Mouse (Mus musculus) stomach, embryonic 16.5 days (tissue): ENCODE data around the gene Vmn1r200. TPM values are rescaled to one million over a fixed set of nuclear protein-coding genes. Genes with fewer than 3 reads are reported as not detected.
"Not testable (repeated sequence)": the region's sequence is repeated elsewhere in the genome, so short reads cannot be mapped to it uniquely, and the experiment has no call there.

Experiments
- ATAC-seq: fragments of 200-750 bp; cut with Nextera tagmentation; 2 replicates; pipeline ENCODE4 v1.8.0; 2017; ENCODE audit warnings: moderate number of reproducible peaks, moderate TSS enrichment; ENCODE audit not compliant: insufficient read depth, low FRiP score
- H3K27ac ChIP-seq: fragments of 300-500 bp; sonication (generic); 2 replicates; pipeline ENCODE4 v1.5.1; 2014; ENCODE audit warnings: low read length
- H3K27me3 ChIP-seq: fragments of 300-500 bp; sonication (generic); 2 replicates; pipeline ENCODE4 v1.6.1; 2014; ENCODE audit warnings: low read length, control low read depth, mixed read lengths; ENCODE audit not compliant: control insufficient read depth, insufficient read depth
- H3K36me3 ChIP-seq: fragments of 300-500 bp; sonication (generic); 2 replicates; pipeline ENCODE4 v1.6.1; 2014; ENCODE audit warnings: low read length; ENCODE audit not compliant: control insufficient read depth, insufficient read depth
- H3K4me1 ChIP-seq: fragments of 300-500 bp; sonication (generic); 2 replicates; pipeline ENCODE4 v1.6.1; 2014; ENCODE audit warnings: low read length, control low read depth, mixed read lengths; ENCODE audit not compliant: control insufficient read depth, insufficient read depth
- H3K4me2 ChIP-seq: fragments of 300-500 bp; sonication (generic); 2 replicates; pipeline ENCODE4 v1.6.1; 2014; ENCODE audit warnings: low read depth, low read length, mixed read lengths
- H3K4me3 ChIP-seq: fragments of 300-500 bp; sonication (generic); replicated peaks from 2 replicates; pipeline ENCODE4 v1.5.1; 2014; ENCODE audit warnings: mild to moderate bottlenecking, low read length
- H3K9ac ChIP-seq: fragments of 300-500 bp; sonication (generic); 2 replicates; pipeline ENCODE4 v1.6.1; 2014; ENCODE audit warnings: low read length
- H3K9me3 ChIP-seq: fragments of 300-500 bp; sonication (generic); replicated peaks from 2 replicates; pipeline ENCODE4 v1.6.1; 2016; ENCODE audit warnings: low read length, control low read depth; ENCODE audit not compliant: control insufficient read depth
- WGBS: fragments of 180-500 bp; shearing (Covaris S2); extraction: QIAGEN DNeasy Blood & Tissue Kit; methylation state at CpG from one replicate; pipeline ENCODE4 v1.1.7; 2014; 5-methylcytosine and 5-hydroxymethylcytosine counted together
- polyA plus RNA-seq: library from polyadenylated mRNA; unstranded; fragments of >200 nt; fragmentation: Nextera tagmentation; extraction: Ambion mirVana; gene quantifications from 2 replicates; pipeline ENCODE4 v1.2.1, GENCODE M21; 2015

Gene Vmn1r200
- not detected in 2 replicates for polyA plus RNA-seq

- no peak within 1 kb of the TSS for H3K27ac ChIP-seq
- no peaks in the 10 kb centered on the region for H3K36me3 ChIP-seq
- H3K9me3 ChIP-seq, result no peaks in the 10 kb centered on the region
- no peaks in the 10 kb centered on the region for H3K27me3 ChIP-seq
- H3K4me3 ChIP-seq, result no peak within 1 kb of the TSS
- no peak within 1 kb of the TSS for H3K4me2 ChIP-seq
- no peaks in the 10 kb centered on the region for H3K4me1 ChIP-seq
- no peak for ATAC-seq
- no peak within 1 kb of the TSS for H3K9ac ChIP-seq
- 63% methylated on average over 3 of the region's 3 CpGs for WGBS
These were observed at the start of gene Vmn1r200 for GRCm38 (mm10) chr13:22390073-22390472. Gene Vmn1r200, plus strand, starts transcription at chr13:22390373.

GRCm38 (mm10) chr13:22350064-22350463 lies 40.1 kb upstream of the Vmn1r200 start, which contains the start of gene Vmn1r198:
Gene Vmn1r198, plus strand, starts transcription at chr13:22350364.
- no peak within 1 kb of the TSS for H3K4me3 ChIP-seq
- no peak within 1 kb of the TSS for H3K27ac ChIP-seq
- no peak within 1 kb of the TSS for H3K4me2 ChIP-seq
- no peak for ATAC-seq
- H3K4me1 ChIP-seq, result no peaks in the 10 kb centered on the region
- H3K9ac ChIP-seq, result no peak within 1 kb of the TSS
- H3K36me3 ChIP-seq, result no peaks in the 10 kb centered on the region
- H3K9me3 ChIP-seq, result no peaks in the 10 kb centered on the region
- WGBS, result 32% methylated on average over 1 of the region's 1 CpGs
- H3K27me3 ChIP-seq, result no peaks in the 10 kb centered on the region

- 74% methylated on average over 1 of the region's 1 CpGs for WGBS
- ATAC-seq, result no peak
These were observed 39.4 kb upstream of the Vmn1r200 start for GRCm38 (mm10) chr13:22350813-22351212.

GRCm38 (mm10) chr13:22379518-22379917 lies 10.7 kb upstream of the Vmn1r200 start, which contains the start of gene Vmn1r199:
Gene Vmn1r199, plus strand, starts transcription at chr13:22379818.
- no peaks in the 10 kb centered on the region for H3K36me3 ChIP-seq
- no peak within 1 kb of the TSS for H3K4me3 ChIP-seq
- no peak within 1 kb of the TSS for H3K27ac ChIP-seq
- no peak within 1 kb of the TSS for H3K4me2 ChIP-seq
- no peaks in the 10 kb centered on the region for H3K9me3 ChIP-seq
- no peaks in the 10 kb centered on the region for H3K27me3 ChIP-seq
- no peak within 1 kb of the TSS for H3K9ac ChIP-seq
- no peak for ATAC-seq
- no peaks in the 10 kb centered on the region for H3K4me1 ChIP-seq
- 72% methylated on average over 2 of the region's 2 CpGs for WGBS

More at GRCm38 (mm10) chr13:22350813-22351212, 39.4 kb upstream of the Vmn1r200 start:
- Histone ChIP-seq H3K4me2 (no peak overlapping the region), H3K4me3 (no peak overlapping the region), H3K27ac (no peak overlapping the region), H3K4me1 (no peaks in the 10 kb centered on the region), H3K9me3 (no peaks in the 10 kb centered on the region), H3K36me3 (no peaks in the 10 kb centered on the region), H3K9ac (no peak overlapping the region), H3K27me3 (no peaks in the 10 kb centered on the region)

GRCm38 (mm10) chr13:22381128-22381527 lies 9.0 kb upstream of the Vmn1r200 start:
- peak; percentile 73 for ATAC-seq
- not testable (repeated sequence) for H3K4me3 ChIP-seq, H3K27me3 ChIP-seq, H3K4me2 ChIP-seq, H3K36me3 ChIP-seq, H3K4me1 ChIP-seq, H3K9me3 ChIP-seq, H3K9ac ChIP-seq
- H3K27ac ChIP-seq, result peak overlapping the region; percentile 85; the same call in 1 of the 2 replicates
- WGBS, result 43% methylated on average over 3 of the region's 3 CpGs

- ATAC-seq, result no peak
- H3K4me3 ChIP-seq, result no peak overlapping the region
- H3K4me1 ChIP-seq, result no peaks in the 10 kb centered on the region
- no peak overlapping the region for H3K4me2 ChIP-seq
- H3K9me3 ChIP-seq, result no peaks in the 10 kb centered on the region
- no peaks in the 10 kb centered on the region for H3K27me3 ChIP-seq
- no peak overlapping the region for H3K27ac ChIP-seq
- H3K9ac ChIP-seq, result no peak overlapping the region
- H3K36me3 ChIP-seq, result no peaks in the 10 kb centered on the region
- 74% methylated on average over 3 of the region's 3 CpGs for WGBS
These were observed 6.8 kb upstream of the Vmn1r200 start for GRCm38 (mm10) chr13:22383401-22383800.

- Histone ChIP-seq H3K4me3 (no peak overlapping the region), H3K36me3 (no peaks in the 10 kb centered on the region), H3K27ac (no peak overlapping the region), H3K27me3 (no peaks in the 10 kb centered on the region), H3K4me1 (no peaks in the 10 kb centered on the region), H3K4me2 (no peak overlapping the region), H3K9me3 (no peaks in the 10 kb centered on the region), H3K9ac (no peak overlapping the region)
- WGBS, result 67% methylated on average over 1 of the region's 1 CpGs
- peak; percentile 56; the same call in 1 of the 2 replicates for ATAC-seq
These were observed 3.1 kb upstream of the Vmn1r200 start for GRCm38 (mm10) chr13:22387050-22387449.

GRCm38 (mm10) chr13:22402978-22403377 lies 12.8 kb downstream of the Vmn1r200 start:
- Histone ChIP-seq H3K27ac (no peak overlapping the region), H3K4me3 (no peak overlapping the region), H3K4me1 (no peaks in the 10 kb centered on the region), H3K4me2 (no peak overlapping the region), H3K9me3 (peaks cover 6% of the 10 kb centered on the region), H3K9ac (no peak overlapping the region), H3K27me3 (no peaks in the 10 kb centered on the region), H3K36me3 (no peaks in the 10 kb centered on the region)
- ATAC-seq, result no peak
- 75% methylated on average over 1 of the region's 1 CpGs for WGBS
